Mouse (Mus musculus) MEL (cell line): ENCODE data around the gene Tbc1d1. TPM values are rescaled to one million over a fixed set of nuclear protein-coding genes. Genes with fewer than 3 reads are reported as not detected.

Experiments used
- DNase-seq: peaks from one replicate; pipeline ENCODE4 v3.0.0; 2011; ENCODE audit warnings: low read depth, low spot score
- H3K27ac ChIP-seq: 2 replicates; pipeline ENCODE4 v1.5.1; 2012; ENCODE audit warnings: low read depth, mild to moderate bottlenecking, control low read depth, low read length, moderate library complexity; ENCODE audit not compliant: control insufficient read depth
- H3K27me3 ChIP-seq, 2 experiments: fragments of 150-350 bp in 1 of 2; sonication (generic) in 1 of 2; 2 replicates each; pipeline ENCODE4 v1.6.1; 2012; ENCODE audit warnings: low read length in 2 of 2, mild to moderate bottlenecking in 2 of 2, improper control_type of control experiment in 1 of 2, moderate library complexity in 1 of 2; ENCODE audit not compliant: insufficient read depth in 2 of 2, control insufficient read depth in 1 of 2
- H3K36me3 ChIP-seq, 2 experiments: 2 replicates each; pipeline ENCODE4 v1.6.1; 2012 to 2014; ENCODE audit warnings: low read length in 2 of 2, improper control_type of control experiment in 1 of 2, inconsistent platforms in 1 of 2, mild to moderate bottlenecking in 1 of 2; ENCODE audit not compliant: insufficient read depth in 2 of 2, control insufficient read depth in 1 of 2
- H3K4me1 ChIP-seq, 2 experiments: fragments of 150-350 bp in 1 of 2; sonication (generic) in 1 of 2; 2 replicates each; pipeline ENCODE4 v1.6.1; 2012; ENCODE audit warnings: low read length in 2 of 2, improper control_type of control experiment in 1 of 2, mild to moderate bottlenecking in 1 of 2; ENCODE audit not compliant: insufficient read depth in 2 of 2, control insufficient read depth in 1 of 2
- H3K4me3 ChIP-seq, 2 experiments: fragments of 150-350 bp in 1 of 2; sonication (generic) in 1 of 2; 2 replicates each; pipeline ENCODE4 v1.5.1; 2012; ENCODE audit warnings: low read depth in 2 of 2, low read length in 2 of 2, mild to moderate bottlenecking in 2 of 2, moderate library complexity in 2 of 2, control low read depth in 1 of 2, improper control_type of control experiment in 1 of 2; ENCODE audit not compliant: control insufficient read depth in 1 of 2, insufficient read depth in 1 of 2
- H3K79me2 ChIP-seq: 2 replicates; pipeline ENCODE4 v1.6.1; 2012; ENCODE audit warnings: mild to moderate bottlenecking, low read length, moderate library complexity; ENCODE audit not compliant: control insufficient read depth, poor library complexity, insufficient read depth
- H3K9ac ChIP-seq: 2 replicates; pipeline ENCODE4 v1.6.1; 2012; ENCODE audit warnings: low read depth, mild to moderate bottlenecking, control low read depth, low read length, moderate library complexity; ENCODE audit not compliant: control insufficient read depth, poor library complexity, severe bottlenecking
- H3K9me3 ChIP-seq: fragments of 150-350 bp; sonication (generic); replicated peaks from 2 replicates; pipeline ENCODE4 v1.6.1; 2012; ENCODE audit warnings: mild to moderate bottlenecking, low read length, improper control_type of control experiment, moderate library complexity; ENCODE audit not compliant: insufficient read depth
- CHD2 ChIP-seq: IDR thresholded peaks from 2 replicates; pipeline ENCODE4 v1.6.1; 2011; ENCODE audit warnings: low read length, improper control_type of control experiment
- ELF1 ChIP-seq: IDR thresholded peaks from 2 replicates; pipeline ENCODE4 v1.6.1; 2014; ENCODE audit warnings: low read depth, mild to moderate bottlenecking, inconsistent platforms, low read length, improper control_type of control experiment, moderate library complexity
- ETS1 ChIP-seq: IDR thresholded peaks from 2 replicates; pipeline ENCODE4 v1.6.1; 2012; ENCODE audit warnings: low read depth, mild to moderate bottlenecking, inconsistent platforms, low read length, improper control_type of control experiment, moderate library complexity
- JUND ChIP-seq: IDR thresholded peaks from 2 replicates; pipeline ENCODE4 v1.6.1; 2011; ENCODE audit warnings: low read depth, mild to moderate bottlenecking, improper control_type of control experiment, low read length
- MAFK ChIP-seq: IDR thresholded peaks from 2 replicates; pipeline ENCODE4 v1.6.1; 2011; ENCODE audit warnings: low read depth, mild to moderate bottlenecking, low read length, improper control_type of control experiment, borderline replicate concordance
- MAX ChIP-seq: IDR thresholded peaks from 2 replicates; pipeline ENCODE4 v1.6.1; 2011; ENCODE audit warnings: low read length, improper control_type of control experiment
- MAZ ChIP-seq: IDR thresholded peaks from 2 replicates; pipeline ENCODE4 v1.6.1; 2012; ENCODE audit warnings: low read depth, mild to moderate bottlenecking, inconsistent platforms, low read length, improper control_type of control experiment
- MEF2A ChIP-seq: IDR thresholded peaks from 2 replicates; pipeline ENCODE4 v1.6.1; 2014; ENCODE audit warnings: low read depth, mild to moderate bottlenecking, inconsistent platforms, low read length, improper control_type of control experiment; ENCODE audit not compliant: poor library complexity, insufficient replicate concordance, severe bottlenecking; ENCODE audit errors: extremely low read depth
- MYB ChIP-seq: IDR thresholded peaks from 2 replicates; pipeline ENCODE4 v1.6.1; 2011; ENCODE audit warnings: mild to moderate bottlenecking, low read depth, low read length, improper control_type of control experiment
- NRF1 ChIP-seq: IDR thresholded peaks from 2 replicates; pipeline ENCODE4 v1.6.1; 2014; ENCODE audit warnings: low read depth, mild to moderate bottlenecking, inconsistent platforms, low read length, improper control_type of control experiment, moderate library complexity; ENCODE audit not compliant: poor library complexity, insufficient read depth, severe bottlenecking
- POLR2AphosphoS2 ChIP-seq: IDR thresholded peaks from 2 replicates; pipeline ENCODE4 v1.6.1; 2011; ENCODE audit warnings: low read length, improper control_type of control experiment
- RAD21 ChIP-seq: IDR thresholded peaks from 2 replicates; pipeline ENCODE4 v1.6.1; 2011; ENCODE audit warnings: mild to moderate bottlenecking, low read depth, low read length, improper control_type of control experiment
- TAL1 ChIP-seq: IDR thresholded peaks from 2 replicates; pipeline ENCODE4 v1.6.1; 2012; ENCODE audit warnings: mild to moderate bottlenecking, inconsistent platforms, low read length, moderate library complexity, mixed read lengths
- TBP ChIP-seq: IDR thresholded peaks from 2 replicates; pipeline ENCODE4 v1.8.0; 2011; ENCODE audit warnings: low read depth, low read length, improper control_type of control experiment
- UBTF ChIP-seq: IDR thresholded peaks from 2 replicates; pipeline ENCODE4 v1.6.1; 2012; ENCODE audit warnings: low read depth, mild to moderate bottlenecking, inconsistent platforms, low read length, improper control_type of control experiment, moderate library complexity, borderline replicate concordance; ENCODE audit not compliant: insufficient read depth
- USF1 ChIP-seq: IDR thresholded peaks from 2 replicates; pipeline ENCODE4 v1.6.1; 2014; ENCODE audit warnings: low read depth, mild to moderate bottlenecking, inconsistent platforms, low read length, improper control_type of control experiment, moderate library complexity
- USF2 ChIP-seq, 2 experiments: IDR thresholded peaks; 2 replicates each; pipeline ENCODE4 v1.6.1; 2011 to 2012; ENCODE audit warnings: improper control_type of control experiment in 2 of 2, low read length in 2 of 2, borderline replicate concordance in 1 of 2, inconsistent platforms in 1 of 2, low read depth in 1 of 2, mild to moderate bottlenecking in 1 of 2; ENCODE audit not compliant: insufficient read depth in 1 of 2
- ZMIZ1 ChIP-seq: IDR thresholded peaks from 2 replicates; pipeline ENCODE4 v1.6.1; 2012; ENCODE audit warnings: low read depth, mild to moderate bottlenecking, inconsistent platforms, low read length, improper control_type of control experiment, moderate library complexity
- polyA plus RNA-seq, 2 experiments: library from polyadenylated mRNA; stranded (reverse) in 1 of 2; unstranded in 1 of 2; fragments of >175 nt in 1 of 2; fragments of >200 nt in 1 of 2; gene quantifications; 2 replicates each; pipeline versions ENCODE4 v1.2.1 to v1.2.4; 2012; ENCODE audit warnings: low replicate concordance in 2 of 2, low read depth in 1 of 2; ENCODE audit not compliant: insufficient read length in 2 of 2, insufficient read depth in 1 of 2, missing spikeins in 1 of 2
- total RNA-seq: library from RNA; depleted of rRNA; stranded (reverse); fragments of 300-350 nt; gene quantifications from 2 replicates; pipeline ENCODE4 v1.2.3, GENCODE M21; 2012

Tbc1d1 gene
- total and polyA plus RNA-seq, 3 experiments = 22.5 to 24.4 TPM; not detected in 1

DNA sequence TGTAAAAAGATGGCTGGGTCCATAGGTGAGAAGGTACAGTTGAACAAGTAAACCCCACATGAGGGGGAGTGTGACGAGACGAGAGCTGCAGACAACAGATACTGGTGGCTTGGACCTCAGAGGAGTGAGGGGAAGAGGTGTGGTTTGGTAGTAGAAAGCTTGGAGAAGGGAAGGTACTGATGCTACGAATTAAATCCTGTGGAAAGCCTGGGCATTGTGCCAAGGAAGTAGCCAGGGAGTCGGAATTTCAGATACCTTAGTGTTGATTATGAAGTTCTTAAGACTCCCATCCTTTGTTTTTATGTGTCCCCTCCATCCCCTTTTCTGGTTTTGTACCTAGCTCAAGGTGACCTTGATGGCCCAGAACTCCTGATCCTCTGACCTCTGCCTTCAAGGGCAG lies 124.5 kb downstream of the Tbc1d1 start:
- Histone ChIP-seq H3K9me3 (no peaks in the 10 kb centered on the region), H3K36me3 (peaks cover 0 to 7% of the 10 kb centered on the region in 2 experiments; a peak in 2 of 4 replicates), H3K27me3 (no peaks in the 10 kb centered on the region), H3K9ac (no peak overlapping the region), H3K27ac (no peak overlapping the region), H3K4me3 (no peak overlapping the region), H3K4me1 (no peaks in the 10 kb centered on the region), H3K79me2 (no peaks in the 10 kb centered on the region)
- no peak for TF ChIP-seq USF2 (IDR thresholded peaks at IDR 0.05; ENCODE audit: borderline replicate concordance in 1 of 2, insufficient read depth in 1 of 2, low read depth in 1 of 2, low read length in 2 of 2)
- no peak for TF ChIP-seq MAX
- no peak for TF ChIP-seq MEF2A
- no peak for TF ChIP-seq UBTF
- TF ChIP-seq ZMIZ1 = no peak
- TF ChIP-seq NRF1 = no peak
- DNase-seq = no peak

DNA sequence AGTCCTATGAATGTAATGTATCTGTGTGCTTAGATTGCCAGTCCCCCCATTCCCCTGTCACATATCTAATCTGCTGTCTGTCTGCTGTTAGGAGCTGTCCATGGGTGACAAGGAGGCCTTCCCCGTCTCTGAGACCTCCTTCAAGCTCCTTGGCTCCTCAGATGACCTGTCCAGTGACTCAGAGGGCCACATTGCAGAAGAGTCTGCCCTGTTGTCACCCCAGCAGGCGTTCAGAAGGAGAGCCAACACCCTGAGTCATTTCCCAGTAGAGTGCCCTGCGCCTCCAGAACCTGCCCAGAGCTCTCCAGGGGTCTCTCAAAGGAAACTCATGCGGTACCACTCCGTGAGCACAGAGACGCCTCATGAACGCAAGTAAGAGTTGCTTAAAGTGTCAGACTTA lies 125.6 kb downstream of the Tbc1d1 start:
- H3K4me3 ChIP-seq = no peak overlapping the region
- H3K36me3 ChIP-seq = peaks cover 0 to 6% of the 10 kb centered on the region in 2 experiments; a peak in 2 of 4 replicates
- no peaks in the 10 kb centered on the region for H3K4me1 ChIP-seq
- no peaks in the 10 kb centered on the region for H3K27me3 ChIP-seq
- H3K79me2 ChIP-seq = no peaks in the 10 kb centered on the region
- no peak overlapping the region for H3K9ac ChIP-seq
- TF ChIP-seq MAFK = no peak
- no peak for TF ChIP-seq USF2 (IDR thresholded peaks at IDR 0.05; ENCODE audit: borderline replicate concordance in 1 of 2, insufficient read depth in 1 of 2, low read depth in 1 of 2, low read length in 2 of 2)
- no peak for TF ChIP-seq ETS1
- no peak for TF ChIP-seq RAD21
- no peak for TF ChIP-seq MYB
- no peak for TF ChIP-seq MAZ
- no peak for TF ChIP-seq JUND
- no peak for TF ChIP-seq MEF2A
- TF ChIP-seq USF1 = no peak
- no peak for TF ChIP-seq TAL1
- TF ChIP-seq CHD2 = no peak
- no peak for TF ChIP-seq TBP
- TF ChIP-seq POLR2AphosphoS2 = no peak
- TF ChIP-seq ELF1 = no peak
- DNase-seq = no peak
- H3K27ac ChIP-seq = no peak overlapping the region
- H3K9me3 ChIP-seq = no peaks in the 10 kb centered on the region
